ENCODE assay signal across 8 mouse cellular contexts in genomic region chr2:13575926-13576325, GRCm38 (mm10). TPM values are rescaled to one million over a fixed set of nuclear protein-coding genes. Genes with fewer than 3 reads are reported as not detected.
DNase-seq lines count a peak whose midpoint lies in the region; ATAC-seq and TF ChIP-seq lines count a peak whose summit lies in the region.

No protein-coding gene starts in this region.

- H3K27ac ChIP-seq in kidney, adult 2 months (ENCODE audit: insufficient read depth, low read depth, low read length): no peak overlapping the region
- H3K27ac ChIP-seq in embryonic facial prominence, embryonic 15.5 days (replicated peaks): peak overlapping the region; percentile 95
- H3K27ac ChIP-seq in hindbrain, embryonic 16.5 days (ENCODE audit: low read depth, low read length): peak overlapping the region; percentile 83
- peak overlapping the region; percentile 86 for H3K27ac ChIP-seq in midbrain, embryonic 16.5 days (ENCODE audit: low read length)

- 36% methylated on average over 6 of the region's 6 CpGs for WGBS in kidney, adult 2 months
- 7% methylated on average over 6 of the region's 6 CpGs for WGBS in embryonic facial prominence, embryonic 15.5 days
- WGBS in hindbrain, embryonic 16.5 days: 5% methylated on average over 6 of the region's 6 CpGs
- 3% methylated on average over 6 of the region's 6 CpGs for WGBS in midbrain, embryonic 16.5 days

- ATAC-seq in embryonic facial prominence, embryonic 15.5 days (ENCODE audit: insufficient number of reproducible peaks, low FRiP score, low TSS enrichment, low read depth): no peak
- 0 out of 2 replicates have a peak, but pooled peaks have one; percentile 2 for ATAC-seq in hindbrain, embryonic 16.5 days
- ATAC-seq in midbrain, embryonic 16.5 days: peak; percentile 16; the same call in 1 of the 2 replicates
- no peak for ATAC-seq in megakaryocyte progenitor cell, adult 5-6 weeks (replicated peaks; ENCODE audit: poor library complexity)

- no peak overlapping the region for H3K4me3 ChIP-seq in kidney, adult 2 months (ENCODE audit: insufficient read depth, low read depth, low read length)
- peak overlapping the region; percentile 61 for H3K4me3 ChIP-seq in embryonic facial prominence, embryonic 15.5 days (replicated peaks)
- H3K4me3 ChIP-seq in hindbrain, embryonic 16.5 days (ENCODE audit: low read length): peak overlapping the region; percentile 85
- H3K4me3 ChIP-seq in midbrain, embryonic 16.5 days (ENCODE audit: low read depth, low read length): peak overlapping the region; percentile 71

- peaks cover 6% of the 10 kb centered on the region; the same call in 1 of the 2 replicates for H3K4me1 ChIP-seq in kidney, adult 2 months (ENCODE audit: control insufficient read depth, insufficient read depth, low read length)
- peaks cover 22% of the 10 kb centered on the region for H3K4me1 ChIP-seq in embryonic facial prominence, embryonic 15.5 days
- peaks cover 26% of the 10 kb centered on the region for H3K4me1 ChIP-seq in hindbrain, embryonic 16.5 days (ENCODE audit: control insufficient read depth, insufficient read depth, low read depth, low read length)
- H3K4me1 ChIP-seq in midbrain, embryonic 16.5 days (ENCODE audit: control insufficient read depth, insufficient read depth, low read length): peaks cover 15% of the 10 kb centered on the region

- peak overlapping the region; percentile 51 for H3K4me2 ChIP-seq in embryonic facial prominence, embryonic 15.5 days (replicated peaks)
- H3K4me2 ChIP-seq in hindbrain, embryonic 16.5 days (ENCODE audit: low read length): peak overlapping the region; percentile 91
- H3K4me2 ChIP-seq in midbrain, embryonic 16.5 days (ENCODE audit: low read length): peak overlapping the region; percentile 92

- no peaks in the 10 kb centered on the region; the same call in 1 of the 2 replicates for H3K36me3 ChIP-seq in kidney, adult 2 months (ENCODE audit: control insufficient read depth, insufficient read depth, low read length)
- peaks cover 26% of the 10 kb centered on the region for H3K36me3 ChIP-seq in embryonic facial prominence, embryonic 15.5 days
- peaks cover 6% of the 10 kb centered on the region for H3K36me3 ChIP-seq in hindbrain, embryonic 16.5 days (ENCODE audit: control insufficient read depth, insufficient read depth, low read length)
- no peaks in the 10 kb centered on the region for H3K36me3 ChIP-seq in midbrain, embryonic 16.5 days (ENCODE audit: control insufficient read depth, insufficient read depth, low read length)

- peak overlapping the region; percentile 16 for H3K9ac ChIP-seq in embryonic facial prominence, embryonic 15.5 days
- H3K9ac ChIP-seq in hindbrain, embryonic 16.5 days (ENCODE audit: low read depth, low read length): no peak overlapping the region
- H3K9ac ChIP-seq in midbrain, embryonic 16.5 days (ENCODE audit: low read depth, low read length): no peak overlapping the region

- peak; percentile 13 for DNase-seq in kidney, adult 2 months
- no peak for DNase-seq in kidney, postnatal 10 days
- DNase-seq in thymus, postnatal 25 days: no peak
- DNase-seq in layer of hippocampus, adult 8-10 months (ENCODE audit: low spot score in 2 of 2): no peak

- no peaks in the 10 kb centered on the region for H3K27me3 ChIP-seq in kidney, adult 2 months (replicated peaks; ENCODE audit: control insufficient read depth, insufficient read depth, low read length)
- H3K27me3 ChIP-seq in embryonic facial prominence, embryonic 15.5 days: no peaks in the 10 kb centered on the region
- no peaks in the 10 kb centered on the region for H3K27me3 ChIP-seq in hindbrain, embryonic 16.5 days (replicated peaks; ENCODE audit: control insufficient read depth, insufficient read depth, low read length)
- no peaks in the 10 kb centered on the region for H3K27me3 ChIP-seq in midbrain, embryonic 16.5 days (ENCODE audit: control insufficient read depth, insufficient read depth, low read depth, low read length)

- TF ChIP-seq POLR2A in kidney, adult 2 months (IDR thresholded peaks at IDR 0.05; ENCODE audit: low read depth, low read length): no peak

- TF ChIP-seq CTCF in kidney, adult 2 months (conservative IDR thresholded peaks at IDR 0.05; ENCODE audit: insufficient read depth, insufficient read length, low read depth, low read length): no peak

- H3K9me3 ChIP-seq in embryonic facial prominence, embryonic 15.5 days (replicated peaks): no peaks in the 10 kb centered on the region
- no peaks in the 10 kb centered on the region for H3K9me3 ChIP-seq in hindbrain, embryonic 16.5 days (ENCODE audit: control insufficient read depth, low read length)
- no peaks in the 10 kb centered on the region for H3K9me3 ChIP-seq in midbrain, embryonic 16.5 days (replicated peaks; ENCODE audit: control insufficient read depth, low read length, poor library complexity, severe bottlenecking)

RNA-seq across cellular contexts. Expression of gene Vim, which starts 2.2 kb away (rescaled TPM):
- polyA plus RNA-seq in kidney, adult 2 months (2012; rRNA removed): 194 and 211 TPM in 2 replicates
- polyA plus RNA-seq in embryonic facial prominence, embryonic 15.5 days (2015; fragmentation: Nextera tagmentation; extraction: Ambion mirVana): 1,081 and 1,117 TPM in 2 replicates
- polyA plus RNA-seq in hindbrain, embryonic 16.5 days (2015; fragmentation: Nextera tagmentation; extraction: Ambion mirVana): 374 and 458 TPM in 2 replicates
- 306 and 363 TPM in 2 replicates for polyA plus RNA-seq in midbrain, embryonic 16.5 days (2015; fragmentation: Nextera tagmentation; extraction: Ambion mirVana)
- total RNA-seq in megakaryocyte progenitor cell, adult 5-6 weeks (2015): 816 and 1,066 TPM in 2 replicates
- 743 and 949 TPM in 2 replicates for total RNA-seq in megakaryocyte progenitor cell, adult 5-6 weeks (2017)
- total RNA-seq in layer of hippocampus, adult 8-10 months (2022): 100 to 1,000 TPM in 2 of 4 experiments, 10 to 100 TPM in 2; 51.2 to 185 (median 99.0) TPM

RNA-seq across cellular contexts. Expression of gene Trdmt1, which starts 31.5 kb away (rescaled TPM):
- polyA plus RNA-seq in kidney, adult 2 months (2012; rRNA removed): 3.4 and 5.5 TPM in 2 replicates
- polyA plus RNA-seq in embryonic facial prominence, embryonic 15.5 days (2015; fragmentation: Nextera tagmentation; extraction: Ambion mirVana): 7.7 and 9.3 TPM in 2 replicates
- polyA plus RNA-seq in hindbrain, embryonic 16.5 days (2015; fragmentation: Nextera tagmentation; extraction: Ambion mirVana): 6.7 and 8.6 TPM in 2 replicates
- polyA plus RNA-seq in midbrain, embryonic 16.5 days (2015; fragmentation: Nextera tagmentation; extraction: Ambion mirVana): 7.3 and 8.5 TPM in 2 replicates
- total RNA-seq in megakaryocyte progenitor cell, adult 5-6 weeks (2015): 13.9 and 14.4 TPM in 2 replicates
- total RNA-seq in megakaryocyte progenitor cell, adult 5-6 weeks (2017): 16.4 and 17.7 TPM in 2 replicates
- total RNA-seq in layer of hippocampus, adult 8-10 months (2022): 1 to 10 TPM; 4.7 to 7.8 (median 5.4) TPM

Comparison
In these comparisons a context has a peak if more than half of its experiments do, and no peak if none do; other contexts are left out.
1. ATAC-seq: peak in hindbrain, embryonic 16.5 days (single experiment) and midbrain, embryonic 16.5 days (single experiment); none in embryonic facial prominence, embryonic 15.5 days (single experiment) and megakaryocyte progenitor cell, adult 5-6 weeks (single experiment).
2. Peak in every context shown above with its lines, with median percentiles within 50 percentile points of each other: H3K4me2 ChIP-seq.